Mouse (Mus musculus): ENCODE results near the gene 2210407C18Rik.

DNA sequence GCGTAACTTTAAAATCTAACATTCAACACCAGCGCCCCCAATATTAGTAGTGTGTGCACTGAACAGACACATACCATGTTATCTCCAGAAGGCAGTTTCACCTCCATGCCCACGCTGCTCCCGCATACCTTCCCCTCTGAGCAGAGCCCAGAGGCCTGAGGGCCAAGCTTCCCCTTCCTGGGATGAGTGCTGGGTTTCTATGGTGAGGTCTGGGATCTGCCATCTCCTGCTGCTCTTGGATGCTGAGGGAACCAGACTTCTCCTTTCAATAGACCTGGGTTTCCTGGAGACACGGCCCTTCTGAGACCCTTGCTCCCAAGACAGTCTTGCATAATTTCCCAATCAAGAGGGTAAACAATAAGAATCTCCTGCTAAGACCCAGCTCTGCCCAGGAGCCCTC is 14.5 kb upstream of the 2210407C18Rik start, which contains the start of gene Olfr323:
- TF ChIP-seq CTCF (IDR thresholded peaks at IDR 0.05): no peak
- no peak for TF ChIP-seq EP300 (IDR thresholded peaks at IDR 0.05)

Measured in lung, postnatal 0 days (tissue).